Mouse (Mus musculus): Measurements from ENCODE around the gene Atp2a2. TPM values are rescaled to one million over a fixed set of nuclear protein-coding genes. Genes with fewer than 3 reads are reported as not detected.
"Not testable (repeated sequence)": the region's sequence is repeated elsewhere in the genome, so short reads cannot be mapped to it uniquely, and the experiment has no call there.

Atp2a2 gene
- polyA plus RNA-seq, 1 experiment from 2014 or later, result 53.2 TPM

DNA sequence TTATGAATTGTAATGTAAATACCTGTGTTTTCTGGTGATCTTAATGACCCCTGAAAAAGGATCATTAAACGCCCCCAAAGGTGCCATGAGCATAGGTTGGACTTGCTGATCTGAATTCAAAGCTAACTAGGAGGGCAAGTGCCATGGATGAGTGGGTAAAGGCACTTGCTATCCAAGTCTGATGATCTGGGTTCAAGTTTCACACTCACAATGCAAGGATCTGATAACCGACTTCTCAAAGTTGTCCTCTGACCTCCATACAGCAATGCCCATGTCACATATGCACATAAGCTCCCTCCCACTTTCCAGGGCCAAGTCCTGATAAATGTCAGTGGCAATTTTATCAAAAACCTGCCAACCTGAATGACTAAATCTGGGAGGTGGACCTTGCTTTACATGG is 9.0 kb downstream of the Atp2a2 start:
- peaks cover 85% of the 10 kb centered on the region for H3K36me3 ChIP-seq (ENCODE audit: control insufficient read depth, insufficient read depth, low read length)

DNA sequence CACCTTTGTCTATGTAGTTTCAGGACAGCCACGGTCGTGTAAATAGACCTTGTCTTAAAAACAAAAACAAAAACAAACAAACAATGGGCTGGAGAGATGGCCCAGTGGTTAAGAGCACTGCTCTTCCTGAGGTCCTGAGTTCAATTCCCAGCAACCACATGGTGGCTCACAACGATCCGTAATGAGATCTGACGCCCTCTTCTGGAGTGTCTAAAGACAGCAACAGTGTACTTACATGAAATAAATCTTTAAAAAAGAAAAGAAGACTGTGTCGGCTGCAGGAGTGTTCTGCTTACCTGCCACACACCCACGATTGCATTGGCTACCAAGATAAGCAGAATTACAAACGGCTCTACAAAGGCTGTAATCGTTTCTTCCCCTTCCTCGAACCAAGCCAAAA is 10.6 kb downstream of the Atp2a2 start:
- Histone ChIP-seq H3K9me3 (ENCODE audit: control insufficient read depth, low read length) (no peaks in the 10 kb centered on the region), H3K27me3 (ENCODE audit: control insufficient read depth, insufficient read depth, low read length) (no peaks in the 10 kb centered on the region), H3K27ac (ENCODE audit: low read depth, low read length) (no peak overlapping the region), H3K4me1 (ENCODE audit: control insufficient read depth, insufficient read depth, low read length) (0 out of 2 replicates have a peak, but pooled peaks cover 7% of the 10 kb centered on the region), H3K4me2 (replicated peaks; ENCODE audit: low read depth, low read length) (no peak overlapping the region), H3K9ac (ENCODE audit: low read depth, low read length) (no peak overlapping the region), H3K4me3 (ENCODE audit: low read length) (no peak overlapping the region), H3K36me3 (ENCODE audit: control insufficient read depth, insufficient read depth, low read length) (peaks cover 83% of the 10 kb centered on the region)
- WGBS, result 86% methylated on average over 10 of the region's 10 CpGs
- ATAC-seq (ENCODE audit: low FRiP score, low TSS enrichment), result no peak

More for the DNA sequence above, 9.0 kb downstream of the Atp2a2 start:
- H3K27me3 ChIP-seq (ENCODE audit: control insufficient read depth, insufficient read depth, low read length), result no peaks in the 10 kb centered on the region
- H3K9me3 ChIP-seq (ENCODE audit: control insufficient read depth, low read length), result no peaks in the 10 kb centered on the region
- peaks cover 10% of the 10 kb centered on the region for H3K4me1 ChIP-seq (ENCODE audit: control insufficient read depth, insufficient read depth, low read length)
- H3K27ac ChIP-seq (ENCODE audit: low read depth, low read length), result no peak overlapping the region
- 73% methylated on average over 2 of the region's 2 CpGs for WGBS
- no peak for ATAC-seq (ENCODE audit: low FRiP score, low TSS enrichment)
- no peak overlapping the region for H3K9ac ChIP-seq (ENCODE audit: low read depth, low read length)
- H3K4me3 ChIP-seq (ENCODE audit: low read length), result no peak overlapping the region
- no peak overlapping the region for H3K4me2 ChIP-seq (replicated peaks; ENCODE audit: low read depth, low read length)

DNA sequence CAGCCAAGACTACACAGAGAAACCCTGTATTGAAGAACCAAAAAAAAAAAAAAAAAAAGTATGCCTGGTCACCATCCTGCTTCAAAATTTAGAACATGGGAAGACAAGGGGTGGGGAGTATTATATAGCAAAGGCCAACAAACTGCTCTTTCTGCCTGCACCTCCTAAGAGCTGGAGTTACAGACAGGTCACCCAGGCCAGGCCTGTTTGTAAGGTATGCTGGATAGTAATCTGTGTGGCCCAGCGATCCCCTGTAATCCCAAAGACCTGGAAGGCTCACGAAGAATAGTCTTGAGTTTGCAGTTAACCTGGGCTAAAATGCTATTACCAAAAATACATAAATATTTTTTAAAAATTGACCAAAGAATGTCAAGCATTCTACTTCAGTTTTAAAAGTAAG is 11.9 kb downstream of the Atp2a2 start:
- no peaks in the 10 kb centered on the region for H3K27me3 ChIP-seq (ENCODE audit: control insufficient read depth, insufficient read depth, low read length)
- 0 out of 2 replicates have a peak, but pooled peaks cover 7% of the 10 kb centered on the region for H3K4me1 ChIP-seq (ENCODE audit: control insufficient read depth, insufficient read depth, low read length)
- H3K4me2 ChIP-seq (replicated peaks; ENCODE audit: low read depth, low read length), result no peak overlapping the region
- no peak overlapping the region for H3K4me3 ChIP-seq (ENCODE audit: low read length)
- peaks cover 84% of the 10 kb centered on the region for H3K36me3 ChIP-seq (ENCODE audit: control insufficient read depth, insufficient read depth, low read length)
- WGBS, result 92% methylated on average over 2 of the region's 2 CpGs
- H3K27ac ChIP-seq (ENCODE audit: low read depth, low read length), result no peak overlapping the region
- no peak for ATAC-seq (ENCODE audit: low FRiP score, low TSS enrichment)
- H3K9ac ChIP-seq (ENCODE audit: low read depth, low read length), result no peak overlapping the region
- H3K9me3 ChIP-seq (ENCODE audit: control insufficient read depth, low read length), result no peaks in the 10 kb centered on the region

DNA sequence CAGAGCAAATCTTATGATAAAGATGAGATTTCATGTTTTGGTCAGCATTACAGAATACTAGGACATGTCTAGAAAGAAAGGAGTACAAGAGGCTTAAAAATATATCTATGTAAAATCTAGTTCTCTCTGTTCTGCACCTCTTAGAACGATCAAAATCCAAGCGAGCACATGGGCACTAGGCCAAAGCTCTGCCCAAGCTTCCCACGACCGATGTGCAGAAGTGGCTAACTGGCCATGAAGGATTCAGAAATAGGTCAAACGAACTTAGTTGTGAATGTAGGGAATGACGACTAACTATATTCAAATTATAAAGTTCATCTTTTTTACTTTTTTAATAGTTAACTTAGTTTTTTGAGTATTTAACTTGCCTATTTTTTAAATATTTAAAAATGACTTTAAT is 14.2 kb downstream of the Atp2a2 start:
- WGBS, result 90% methylated on average over 6 of the region's 6 CpGs

DNA sequence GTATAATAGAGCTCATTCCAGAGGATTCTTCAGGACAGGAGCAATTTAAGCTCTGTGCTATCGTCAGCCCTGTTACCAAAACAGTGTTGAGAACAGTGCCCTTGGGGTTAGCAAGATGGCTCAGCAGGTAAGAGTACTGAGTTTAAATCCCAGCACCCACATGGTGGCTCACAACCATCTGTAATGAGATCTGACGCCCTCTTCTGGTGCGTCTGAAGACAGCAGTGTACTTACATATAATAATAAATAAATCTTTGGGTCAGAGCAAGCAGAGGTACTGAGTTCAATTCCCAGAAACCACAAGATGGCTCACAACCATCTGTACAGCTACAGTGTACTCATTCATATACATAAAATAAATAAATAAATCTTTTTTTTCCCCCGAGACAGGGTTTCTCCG is 15.8 kb downstream of the Atp2a2 start:
- H3K9ac ChIP-seq (ENCODE audit: low read depth, low read length); H3K27me3 ChIP-seq (ENCODE audit: control insufficient read depth, insufficient read depth, low read length); H3K4me2 ChIP-seq (replicated peaks; ENCODE audit: low read depth, low read length); H3K4me1 ChIP-seq (ENCODE audit: control insufficient read depth, insufficient read depth, low read length); H3K9me3 ChIP-seq (ENCODE audit: control insufficient read depth, low read length); ATAC-seq (ENCODE audit: low FRiP score, low TSS enrichment); H3K27ac ChIP-seq (ENCODE audit: low read depth, low read length); H3K4me3 ChIP-seq (ENCODE audit: low read length): not testable (repeated sequence)
- 88% methylated on average over 5 of the region's 5 CpGs for WGBS
- peaks cover 89% of the 10 kb centered on the region for H3K36me3 ChIP-seq (ENCODE audit: control insufficient read depth, insufficient read depth, low read length)

More for the DNA sequence above, 14.2 kb downstream of the Atp2a2 start:
- Histone ChIP-seq H3K27ac (ENCODE audit: low read depth, low read length) (no peak overlapping the region), H3K4me3 (ENCODE audit: low read length) (no peak overlapping the region), H3K4me2 (replicated peaks; ENCODE audit: low read depth, low read length) (no peak overlapping the region), H3K9me3 (ENCODE audit: control insufficient read depth, low read length) (no peaks in the 10 kb centered on the region), H3K36me3 (ENCODE audit: control insufficient read depth, insufficient read depth, low read length) (peaks cover 86% of the 10 kb centered on the region), H3K27me3 (ENCODE audit: control insufficient read depth, insufficient read depth, low read length) (no peaks in the 10 kb centered on the region), H3K9ac (ENCODE audit: low read depth, low read length) (no peak overlapping the region), H3K4me1 (ENCODE audit: control insufficient read depth, insufficient read depth, low read length) (no peaks in the 10 kb centered on the region)
- ATAC-seq (ENCODE audit: low FRiP score, low TSS enrichment), result no peak

DNA sequence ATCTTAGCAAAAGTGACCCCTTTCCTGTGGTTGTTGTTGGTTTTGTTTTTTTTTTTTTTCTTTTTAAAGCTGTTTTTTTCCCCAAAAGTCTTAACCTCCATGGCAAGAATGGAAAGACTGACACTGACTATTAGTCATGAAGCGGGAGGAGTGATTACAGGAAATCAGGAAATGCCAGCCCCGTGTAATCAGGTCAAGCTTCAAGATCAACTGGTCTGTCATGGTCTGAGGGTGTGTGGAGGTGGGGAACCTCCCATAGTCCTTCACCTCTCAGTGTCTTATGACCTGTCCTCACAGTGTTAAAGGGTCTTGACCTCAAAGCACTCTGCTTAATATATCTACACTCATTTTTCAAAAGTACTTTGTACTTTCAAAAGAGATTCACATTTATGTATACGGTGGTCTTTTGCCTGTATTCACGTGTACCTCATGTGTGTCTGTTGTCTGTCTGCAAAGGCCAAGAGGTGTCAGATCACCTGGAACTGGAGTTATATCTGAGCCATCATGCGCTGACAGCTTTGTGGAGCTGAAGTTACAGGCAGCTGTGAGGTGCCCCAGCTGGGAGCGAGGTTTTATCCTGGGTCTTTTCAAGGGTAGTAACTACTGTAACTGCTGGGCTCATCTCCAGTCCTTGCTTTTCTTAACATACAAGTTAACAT is 19.2 kb downstream of the Atp2a2 start:
- WGBS, result 73% methylated on average over 6 of the region's 6 CpGs
- H3K4me3 ChIP-seq (ENCODE audit: low read length), result no peak overlapping the region
- no peak overlapping the region for H3K9ac ChIP-seq (ENCODE audit: low read depth, low read length)
- no peak overlapping the region for H3K27ac ChIP-seq (ENCODE audit: low read depth, low read length)
- no peak for ATAC-seq (ENCODE audit: low FRiP score, low TSS enrichment)
- no peaks in the 10 kb centered on the region for H3K4me1 ChIP-seq (ENCODE audit: control insufficient read depth, insufficient read depth, low read length)
- no peaks in the 10 kb centered on the region for H3K27me3 ChIP-seq (ENCODE audit: control insufficient read depth, insufficient read depth, low read length)
- H3K36me3 ChIP-seq (ENCODE audit: control insufficient read depth, insufficient read depth, low read length), result peaks cover 82% of the 10 kb centered on the region
- no peaks in the 10 kb centered on the region for H3K9me3 ChIP-seq (ENCODE audit: control insufficient read depth, low read length)
- H3K4me2 ChIP-seq (replicated peaks; ENCODE audit: low read depth, low read length), result no peak overlapping the region

DNA sequence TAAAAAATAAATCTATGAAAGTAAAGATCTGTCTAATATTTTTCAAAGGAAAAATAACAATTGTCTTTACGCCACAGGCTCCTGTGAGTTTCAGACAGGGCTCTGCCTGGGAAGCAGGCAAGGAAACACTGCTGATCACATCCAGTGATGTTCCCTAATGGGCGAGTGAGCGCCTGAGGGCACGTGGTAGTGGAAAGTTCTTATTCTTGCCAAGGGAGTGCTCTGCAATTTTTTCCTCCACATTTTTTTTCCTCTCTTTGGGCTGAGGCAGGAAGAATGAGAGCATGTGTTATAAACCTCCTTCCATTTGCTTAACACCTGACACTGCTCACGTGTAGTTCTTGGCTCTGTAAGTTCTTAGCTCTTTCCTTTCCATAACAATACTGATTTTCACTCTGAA is 20.2 kb downstream of the Atp2a2 start:
- no peaks in the 10 kb centered on the region for H3K27me3 ChIP-seq (ENCODE audit: control insufficient read depth, insufficient read depth, low read length)
- H3K36me3 ChIP-seq (ENCODE audit: control insufficient read depth, insufficient read depth, low read length), result peaks cover 84% of the 10 kb centered on the region
- no peak for ATAC-seq (ENCODE audit: low FRiP score, low TSS enrichment)
- H3K4me1 ChIP-seq (ENCODE audit: control insufficient read depth, insufficient read depth, low read length), result no peaks in the 10 kb centered on the region
- no peak overlapping the region for H3K4me3 ChIP-seq (ENCODE audit: low read length)
- no peak overlapping the region for H3K4me2 ChIP-seq (replicated peaks; ENCODE audit: low read depth, low read length)
- WGBS, result 82% methylated on average over 5 of the region's 5 CpGs
- H3K9ac ChIP-seq (ENCODE audit: low read depth, low read length), result no peak overlapping the region
- no peaks in the 10 kb centered on the region for H3K9me3 ChIP-seq (ENCODE audit: control insufficient read depth, low read length)
- no peak overlapping the region for H3K27ac ChIP-seq (ENCODE audit: low read depth, low read length)

DNA sequence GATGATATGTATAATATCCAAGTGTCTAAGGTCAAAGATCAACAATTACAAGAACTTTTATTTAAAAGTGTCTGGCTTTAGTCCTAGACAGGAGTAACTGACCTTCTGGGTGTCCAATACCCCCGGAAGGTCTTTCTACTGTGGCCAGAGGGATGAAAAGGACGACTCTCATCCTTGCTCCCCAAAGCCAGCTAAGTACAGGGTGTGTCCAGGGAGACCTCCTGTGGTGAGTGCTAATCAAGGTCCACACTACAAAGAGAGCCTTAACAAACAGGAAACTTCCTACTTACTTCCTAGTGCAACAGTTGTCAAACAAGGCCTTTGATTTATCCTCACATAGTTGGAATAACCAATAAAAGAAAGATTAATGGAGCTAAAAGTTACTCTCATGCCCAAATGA is 22.9 kb downstream of the Atp2a2 start:
- Histone ChIP-seq H3K36me3 (ENCODE audit: control insufficient read depth, insufficient read depth, low read length) (peaks cover 82% of the 10 kb centered on the region), H3K27me3 (ENCODE audit: control insufficient read depth, insufficient read depth, low read length) (no peaks in the 10 kb centered on the region), H3K27ac (ENCODE audit: low read depth, low read length) (no peak overlapping the region), H3K4me1 (ENCODE audit: control insufficient read depth, insufficient read depth, low read length) (no peaks in the 10 kb centered on the region), H3K9ac (ENCODE audit: low read depth, low read length) (no peak overlapping the region), H3K4me2 (replicated peaks; ENCODE audit: low read depth, low read length) (no peak overlapping the region), H3K4me3 (ENCODE audit: low read length) (no peak overlapping the region), H3K9me3 (ENCODE audit: control insufficient read depth, low read length) (no peaks in the 10 kb centered on the region)
- 50% methylated on average over 2 of the region's 2 CpGs for WGBS
- no peak for ATAC-seq (ENCODE audit: low FRiP score, low TSS enrichment)

DNA sequence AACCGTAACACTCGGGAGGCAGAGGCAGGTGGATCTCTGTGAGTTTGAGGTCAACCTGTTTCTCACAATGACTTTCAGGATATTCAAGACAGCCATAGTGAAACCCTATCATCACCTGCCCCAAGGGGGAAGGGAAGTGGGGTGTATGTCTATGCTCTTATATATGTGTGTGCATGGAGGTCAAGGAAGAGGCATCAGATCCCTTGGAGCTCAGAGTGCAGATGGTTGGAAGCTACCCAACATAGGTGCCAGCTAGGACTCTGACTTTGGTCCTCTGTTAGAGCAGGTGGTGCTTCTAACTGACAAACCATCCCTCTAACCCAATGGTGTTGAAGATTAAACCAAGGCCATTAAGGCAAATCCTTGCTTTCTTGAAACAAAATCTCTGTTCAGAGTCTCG is 24.5 kb downstream of the Atp2a2 start:
- H3K27me3 ChIP-seq (ENCODE audit: control insufficient read depth, insufficient read depth, low read length), result no peaks in the 10 kb centered on the region
- no peaks in the 10 kb centered on the region for H3K4me1 ChIP-seq (ENCODE audit: control insufficient read depth, insufficient read depth, low read length)
- 94% methylated on average over 3 of the region's 3 CpGs for WGBS
- no peak overlapping the region for H3K4me3 ChIP-seq (ENCODE audit: low read length)
- peaks cover 80% of the 10 kb centered on the region for H3K36me3 ChIP-seq (ENCODE audit: control insufficient read depth, insufficient read depth, low read length)
- no peak for ATAC-seq (ENCODE audit: low FRiP score, low TSS enrichment)
- no peaks in the 10 kb centered on the region for H3K9me3 ChIP-seq (ENCODE audit: control insufficient read depth, low read length)
- H3K27ac ChIP-seq (ENCODE audit: low read depth, low read length), result no peak overlapping the region
- H3K9ac ChIP-seq (ENCODE audit: low read depth, low read length), result no peak overlapping the region
- H3K4me2 ChIP-seq (replicated peaks; ENCODE audit: low read depth, low read length), result no peak overlapping the region
